Mouse (Mus musculus): ENCODE data around the gene Cyp2d11. TPM values are rescaled to one million over a fixed set of nuclear protein-coding genes. Genes with fewer than 3 reads are reported as not detected.
A peak's percentile ranks its signal among the peaks of the same experiment; 100 is the strongest.
"Not testable (repeated sequence)": the region's sequence is repeated elsewhere in the genome, so short reads cannot be mapped to it uniquely, and the experiment has no call there.

Gene Cyp2d11
- polyA plus RNA-seq, 1 experiment: not detected

GRCm38 (mm10) chr15:82416797-82417789, 23.3 kb upstream of the Cyp2d11 start:
- no peak overlapping the region for H3K27ac ChIP-seq (ENCODE audit: insufficient read depth, low read depth, low read length)

GRCm38 (mm10) chr15:82407536-82407935, 13.7 kb upstream of the Cyp2d11 start:
- Histone ChIP-seq H3K4me3 (ENCODE audit: insufficient read depth, low read length) (no peak overlapping the region), H3K4me1 (ENCODE audit: control insufficient read depth, insufficient read depth, low read length) (no peaks in the 10 kb centered on the region), H3K27ac (ENCODE audit: insufficient read depth, low read depth, low read length) (no peak overlapping the region)
- TF ChIP-seq CTCF (IDR thresholded peaks at IDR 0.05; ENCODE audit: low read depth, low read length) (no peak), POLR2A (IDR thresholded peaks at IDR 0.05; ENCODE audit: borderline replicate concordance, low read depth, low read length) (no peak)

More at GRCm38 (mm10) chr15:82416797-82417789, 23.3 kb upstream of the Cyp2d11 start:
- Histone ChIP-seq H3K4me3 (ENCODE audit: insufficient read depth, low read length) (no peak overlapping the region), H3K4me1 (ENCODE audit: control insufficient read depth, insufficient read depth, low read length) (no peaks in the 10 kb centered on the region)
- TF ChIP-seq POLR2A (IDR thresholded peaks at IDR 0.05; ENCODE audit: borderline replicate concordance, low read depth, low read length) (no peak), CTCF (IDR thresholded peaks at IDR 0.05; ENCODE audit: low read depth, low read length) (peak; percentile 16; the same call in 1 of the 2 replicates)

DNA sequence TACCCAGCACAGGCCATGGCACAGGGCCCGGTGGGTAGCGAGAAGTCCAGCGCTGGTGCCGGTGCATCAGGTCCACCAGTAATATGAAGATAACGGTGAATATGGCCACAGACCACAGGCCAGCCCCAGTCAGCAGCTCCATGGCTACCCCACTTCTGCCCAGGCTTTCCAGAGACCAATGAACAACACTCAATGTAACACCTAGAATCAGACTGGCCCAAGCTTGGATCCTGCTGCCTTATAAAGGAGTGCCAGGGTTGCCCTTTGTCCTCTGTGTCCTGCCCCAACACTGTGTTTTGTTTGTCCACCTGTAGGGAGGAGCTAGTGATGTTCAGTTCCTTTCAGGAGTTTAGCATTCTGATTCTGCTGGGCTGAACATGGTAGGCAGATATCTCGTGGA, 13.2 kb upstream of the Cyp2d11 start, which contains the start of gene Cyp2d10:
TSS of gene Cyp2d10 (minus strand) at position 215 of the 400 bp plus-strand sequence.
- Histone ChIP-seq H3K27ac (ENCODE audit: insufficient read depth, low read depth, low read length) (no peak within 1 kb of the TSS), H3K4me1 (ENCODE audit: control insufficient read depth, insufficient read depth, low read length) (no peaks in the 10 kb centered on the region), H3K4me3 (ENCODE audit: insufficient read depth, low read length) (no peak within 1 kb of the TSS)
- no peak for TF ChIP-seq CTCF (IDR thresholded peaks at IDR 0.05; ENCODE audit: low read depth, low read length)
- TF ChIP-seq POLR2A (IDR thresholded peaks at IDR 0.05; ENCODE audit: borderline replicate concordance, low read depth, low read length): no peak

- Histone ChIP-seq H3K4me3 (ENCODE audit: insufficient read depth, low read length) (no peak overlapping the region), H3K4me1 (ENCODE audit: control insufficient read depth, insufficient read depth, low read length) (no peaks in the 10 kb centered on the region), H3K27ac (ENCODE audit: insufficient read depth, low read depth, low read length) (no peak overlapping the region)
- TF ChIP-seq CTCF (IDR thresholded peaks at IDR 0.05; ENCODE audit: low read depth, low read length): no peak
- TF ChIP-seq POLR2A (IDR thresholded peaks at IDR 0.05; ENCODE audit: borderline replicate concordance, low read depth, low read length): no peak
These were observed 10.3 kb upstream of the Cyp2d11 start for GRCm38 (mm10) chr15:82404163-82404562.

DNA sequence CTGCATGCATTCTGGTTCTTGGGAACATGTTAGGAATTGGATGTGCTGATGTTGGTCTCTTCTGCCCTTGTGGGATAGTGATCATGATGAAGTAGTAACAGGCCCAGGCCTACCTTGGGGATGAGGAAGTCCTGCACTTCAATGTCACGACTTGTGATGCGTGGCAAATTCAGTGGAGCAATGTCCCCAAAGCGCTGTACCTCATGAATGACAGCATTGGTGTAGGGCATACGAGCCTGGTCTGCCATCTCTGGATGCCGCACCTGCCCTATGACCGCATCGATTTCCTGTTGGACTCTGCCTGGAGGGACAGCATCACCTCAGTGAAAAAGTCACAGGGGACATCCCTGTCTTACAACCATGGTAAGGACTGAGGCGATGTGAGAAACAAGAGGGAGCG, 9.8 kb upstream of the Cyp2d11 start:
- Histone ChIP-seq H3K4me3 (ENCODE audit: insufficient read depth, low read length) (no peak overlapping the region), H3K27ac (ENCODE audit: insufficient read depth, low read depth, low read length) (no peak overlapping the region), H3K4me1 (ENCODE audit: control insufficient read depth, insufficient read depth, low read length) (no peaks in the 10 kb centered on the region)
- TF ChIP-seq POLR2A (IDR thresholded peaks at IDR 0.05; ENCODE audit: borderline replicate concordance, low read depth, low read length) (no peak), CTCF (IDR thresholded peaks at IDR 0.05; ENCODE audit: low read depth, low read length) (no peak)

DNA sequence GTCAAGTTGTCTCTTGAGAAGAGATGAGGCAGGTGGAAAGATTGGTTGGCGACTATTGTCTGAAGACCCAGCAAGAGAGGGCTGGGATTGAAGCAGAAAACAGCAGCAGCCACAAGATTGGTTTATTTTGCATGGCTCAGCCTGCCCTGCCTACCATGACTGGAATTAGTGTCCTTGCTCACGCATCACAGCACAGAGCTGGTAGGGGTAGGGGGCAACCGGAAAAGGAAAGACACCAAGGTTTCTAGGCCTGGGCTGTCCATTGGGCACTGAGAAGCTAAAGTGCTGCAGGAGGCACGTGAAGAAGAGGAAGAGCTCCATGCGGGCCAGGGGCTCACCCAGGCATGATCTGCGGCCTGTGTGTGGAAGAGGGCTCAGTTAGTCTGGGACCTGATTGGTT, 8.9 kb upstream of the Cyp2d11 start:
- H3K4me1 ChIP-seq (ENCODE audit: control insufficient read depth, insufficient read depth, low read length): no peaks in the 10 kb centered on the region
- TF ChIP-seq POLR2A (IDR thresholded peaks at IDR 0.05; ENCODE audit: borderline replicate concordance, low read depth, low read length): no peak
- no peak for TF ChIP-seq CTCF (IDR thresholded peaks at IDR 0.05; ENCODE audit: low read depth, low read length)
- no peak overlapping the region for H3K4me3 ChIP-seq (ENCODE audit: insufficient read depth, low read length)
- no peak overlapping the region for H3K27ac ChIP-seq (ENCODE audit: insufficient read depth, low read depth, low read length)

DNA sequence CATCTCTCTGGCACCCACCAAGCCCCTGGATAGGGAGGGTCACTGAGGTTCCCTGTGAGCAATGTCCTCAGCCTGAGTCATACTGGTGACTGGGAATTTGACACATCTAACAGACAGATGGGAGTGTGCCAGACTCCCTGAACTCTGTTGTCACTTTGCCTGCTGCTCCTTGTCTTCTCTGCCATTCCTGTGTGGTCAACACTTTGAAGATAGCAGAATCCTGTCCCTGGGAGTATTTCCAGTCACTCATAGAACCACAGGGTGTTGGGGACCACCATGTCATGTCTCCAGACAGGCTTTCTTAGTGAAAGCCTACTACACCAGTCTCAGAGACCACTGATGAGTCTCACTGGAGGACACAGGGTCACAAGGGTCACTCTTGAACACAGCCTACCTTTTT, 8.3 kb upstream of the Cyp2d11 start:
- H3K4me3 ChIP-seq (ENCODE audit: insufficient read depth, low read length): no peak overlapping the region
- H3K4me1 ChIP-seq (ENCODE audit: control insufficient read depth, insufficient read depth, low read length): no peaks in the 10 kb centered on the region
- TF ChIP-seq CTCF (IDR thresholded peaks at IDR 0.05; ENCODE audit: low read depth, low read length): no peak
- no peak for TF ChIP-seq POLR2A (IDR thresholded peaks at IDR 0.05; ENCODE audit: borderline replicate concordance, low read depth, low read length)
- H3K27ac ChIP-seq (ENCODE audit: insufficient read depth, low read depth, low read length): no peak overlapping the region

DNA sequence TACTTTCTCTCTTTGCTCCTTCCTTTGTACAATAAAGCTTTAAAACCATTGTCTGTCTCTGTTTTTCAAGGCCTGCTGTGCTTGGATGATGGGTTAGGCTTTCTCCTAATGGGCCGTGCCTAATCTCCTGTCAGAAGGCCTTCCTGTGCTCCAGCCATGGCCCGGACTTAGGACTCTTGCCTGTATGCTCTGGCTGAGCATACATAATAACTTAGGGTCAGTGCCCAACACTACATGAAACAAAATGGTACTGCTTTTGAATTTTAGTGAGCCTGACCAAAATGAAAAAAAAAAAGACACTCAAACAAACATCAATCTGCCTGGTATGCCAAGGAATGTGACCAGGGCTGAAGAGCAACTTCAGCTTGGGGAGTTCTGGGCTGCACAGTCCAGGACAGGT, 7.7 kb upstream of the Cyp2d11 start:
- H3K27ac ChIP-seq (ENCODE audit: insufficient read depth, low read depth, low read length): no peak overlapping the region
- no peak for TF ChIP-seq CTCF (IDR thresholded peaks at IDR 0.05; ENCODE audit: low read depth, low read length)
- no peak for TF ChIP-seq POLR2A (IDR thresholded peaks at IDR 0.05; ENCODE audit: borderline replicate concordance, low read depth, low read length)
- H3K4me1 ChIP-seq (ENCODE audit: control insufficient read depth, insufficient read depth, low read length): no peaks in the 10 kb centered on the region
- H3K4me3 ChIP-seq (ENCODE audit: insufficient read depth, low read length): no peak overlapping the region

- not testable (repeated sequence) for H3K4me1 ChIP-seq (ENCODE audit: control insufficient read depth, insufficient read depth, low read length); H3K4me3 ChIP-seq (ENCODE audit: insufficient read depth, low read length); H3K27ac ChIP-seq (ENCODE audit: insufficient read depth, low read depth, low read length)
These were observed 2.1 kb upstream of the Cyp2d11 start for GRCm38 (mm10) chr15:82395955-82396354.

- H3K4me1 ChIP-seq (ENCODE audit: control insufficient read depth, insufficient read depth, low read length): not testable (repeated sequence)
These were observed 3.9 kb downstream of the Cyp2d11 start for GRCm38 (mm10) chr15:82389916-82390315.

More at GRCm38 (mm10) chr15:82389916-82390315, 3.9 kb downstream of the Cyp2d11 start:
- H3K27ac ChIP-seq (ENCODE audit: insufficient read depth, low read depth, low read length); H3K4me3 ChIP-seq (ENCODE audit: insufficient read depth, low read length): not testable (repeated sequence)
